Mouse (Mus musculus): ENCODE data around the gene Ppid. TPM values are rescaled to one million over a fixed set of nuclear protein-coding genes. Genes with fewer than 3 reads are reported as not detected.

Gene Ppid
- polyA plus RNA-seq, 1 experiment = 0.86 TPM

DNA sequence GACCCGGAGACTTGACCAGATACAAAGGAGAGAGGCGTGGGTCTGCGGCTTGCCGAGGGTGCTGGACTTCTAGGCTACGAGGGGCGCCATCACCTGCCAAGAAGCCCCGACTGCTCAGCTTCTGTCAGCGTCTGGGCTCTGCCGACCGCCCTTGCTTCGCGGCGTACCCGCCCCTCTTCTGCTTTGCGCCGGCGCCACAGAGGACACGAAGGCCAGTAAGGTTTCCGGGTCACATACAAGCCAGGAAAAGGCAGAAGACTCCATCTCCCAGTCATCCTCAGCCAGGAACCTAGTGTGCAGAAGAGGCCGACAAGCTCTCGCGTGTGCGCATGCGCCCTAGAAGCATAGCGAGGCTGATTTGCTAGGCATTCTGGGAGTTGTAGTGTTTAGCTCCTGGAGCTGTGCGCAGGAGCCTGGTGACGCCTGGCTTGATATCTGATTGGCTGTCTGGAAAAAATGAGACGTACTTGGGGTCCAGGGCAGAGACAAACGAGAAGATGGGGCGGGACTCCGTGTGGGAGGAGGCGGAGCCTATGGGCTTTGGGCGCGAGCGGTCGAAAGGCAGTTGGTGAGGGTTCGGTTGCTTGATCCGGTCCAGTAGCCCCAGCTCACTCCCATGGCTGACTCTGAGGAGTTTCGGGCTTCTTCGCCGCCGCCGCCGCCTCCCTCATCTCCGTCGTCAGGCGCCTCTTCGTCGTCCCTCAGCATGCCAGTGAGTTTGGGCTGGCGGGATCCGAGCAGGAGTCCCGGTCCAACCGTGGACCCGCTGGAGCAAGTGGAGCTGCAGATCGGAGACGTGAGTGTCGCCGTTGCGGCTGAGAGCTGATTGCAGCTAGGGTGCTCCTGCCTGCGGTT is 37.6 kb downstream of the Ppid start, which contains the start of gene 4930579G24Rik:
Gene 4930579G24Rik, plus strand, starts transcription at position 519 of the 855 bp plus-strand sequence.
- Histone ChIP-seq H3K4me1 (ENCODE audit: control insufficient read depth, insufficient read depth, insufficient read length, low read length) (peaks cover 3% of the 10 kb centered on the region), H3K27me3 (ENCODE audit: control insufficient read depth, insufficient read depth, low read length) (no peaks in the 10 kb centered on the region), H3K36me3 (ENCODE audit: control insufficient read depth, insufficient read depth, low read length) (0 out of 2 replicates have a peak, but pooled peaks cover 1% of the 10 kb centered on the region), H3K27ac (ENCODE audit: insufficient read depth, low read depth, low read length) (peak within 1 kb of the TSS; percentile 80), H3K4me3 (ENCODE audit: low read depth, low read length) (peak within 1 kb of the TSS; percentile 76)
- TF ChIP-seq POLR2A (IDR thresholded peaks at IDR 0.05; ENCODE audit: low read depth, low read length) (peak; percentile 79), CTCF (IDR thresholded peaks at IDR 0.05; ENCODE audit: extremely low read depth, insufficient read length, insufficient replicate concordance, low read depth, low read length) (no peak)
- WGBS = under 1% methylated on average over 60 of the region's 60 CpGs

DNA sequence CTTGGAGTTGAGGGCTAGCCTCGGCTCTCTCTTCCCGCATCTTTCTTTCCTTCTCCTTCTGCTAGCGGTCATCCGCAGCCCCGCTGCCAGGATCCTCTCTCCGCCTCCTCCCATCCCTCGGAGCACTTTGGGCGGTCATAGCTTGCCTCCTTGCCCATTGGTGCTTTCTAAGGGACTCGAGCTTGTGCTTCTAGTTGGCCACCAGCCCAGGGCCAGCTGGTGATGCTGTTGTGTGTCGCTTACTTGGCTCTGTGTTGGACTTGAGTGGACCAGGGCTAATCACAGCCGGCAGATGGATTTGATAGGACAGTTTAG is 38.2 kb downstream of the Ppid start, which contains the start of gene Etfdh:
Gene Etfdh, minus strand, starts transcription at position 85 of the 315 bp plus-strand sequence.
- WGBS = 0% methylated on average over 11 of the region's 11 CpGs
- peak within 1 kb of the TSS; percentile 76 for H3K4me3 ChIP-seq (ENCODE audit: low read depth, low read length)
- no peaks in the 10 kb centered on the region for H3K27me3 ChIP-seq (ENCODE audit: control insufficient read depth, insufficient read depth, low read length)
- TF ChIP-seq CTCF (IDR thresholded peaks at IDR 0.05; ENCODE audit: extremely low read depth, insufficient read length, insufficient replicate concordance, low read depth, low read length) = no peak
- TF ChIP-seq POLR2A (IDR thresholded peaks at IDR 0.05; ENCODE audit: low read depth, low read length) = no peak
- H3K36me3 ChIP-seq (ENCODE audit: control insufficient read depth, insufficient read depth, low read length) = no peaks in the 10 kb centered on the region
- H3K27ac ChIP-seq (ENCODE audit: insufficient read depth, low read depth, low read length) = peak within 1 kb of the TSS; percentile 80
- H3K4me1 ChIP-seq (ENCODE audit: control insufficient read depth, insufficient read depth, insufficient read length, low read length) = peaks cover 3% of the 10 kb centered on the region

DNA sequence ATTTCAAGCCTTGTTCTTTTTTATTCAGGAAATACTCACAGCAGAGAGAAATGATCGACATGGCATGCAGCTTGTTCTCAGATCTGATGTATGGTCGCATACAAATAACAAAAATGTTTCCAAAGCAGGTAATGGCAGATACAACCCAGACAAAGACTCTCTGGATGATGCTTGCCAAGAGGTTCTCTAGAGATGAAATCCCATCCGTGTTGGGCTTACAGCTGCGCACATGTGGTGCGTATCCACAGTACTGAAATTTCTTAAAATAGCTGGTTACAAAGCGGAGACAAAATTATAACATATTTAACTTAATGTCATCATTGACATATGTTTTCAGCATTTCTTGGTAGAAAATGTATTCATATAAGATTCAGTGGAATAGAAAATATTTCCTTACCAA is 61.0 kb downstream of the Ppid start:
- WGBS = 85% methylated on average over 6 of the region's 6 CpGs
- no peaks in the 10 kb centered on the region for H3K4me1 ChIP-seq (ENCODE audit: control insufficient read depth, insufficient read depth, insufficient read length, low read length)
- H3K27ac ChIP-seq (ENCODE audit: insufficient read depth, low read depth, low read length) = no peak overlapping the region
- H3K27me3 ChIP-seq (ENCODE audit: control insufficient read depth, insufficient read depth, low read length) = no peaks in the 10 kb centered on the region
- no peak overlapping the region for H3K4me3 ChIP-seq (ENCODE audit: low read depth, low read length)
- H3K36me3 ChIP-seq (ENCODE audit: control insufficient read depth, insufficient read depth, low read length) = no peaks in the 10 kb centered on the region
- TF ChIP-seq CTCF (IDR thresholded peaks at IDR 0.05; ENCODE audit: extremely low read depth, insufficient read length, insufficient replicate concordance, low read depth, low read length) (no peak), POLR2A (IDR thresholded peaks at IDR 0.05; ENCODE audit: low read depth, low read length) (no peak)

Other genes with a start within 250 kb of the Ppid start
- 1.2 and 1.6 TPM in 2 replicates for gene Fnip2, start 23.5 kb upstream of the Ppid start, polyA plus RNA-seq (2012; rRNA removed)
- 0.50 and 0.57 TPM in 2 replicates for gene 4930579G24Rik, start 37.7 kb downstream of the Ppid start, polyA plus RNA-seq (2012; rRNA removed)
- 12.9 and 75.5 TPM in 2 replicates for gene Etfdh, start 38.2 kb downstream of the Ppid start, polyA plus RNA-seq (2012; rRNA removed)
- gene Rxfp1, start 146.5 kb downstream of the Ppid start, polyA plus RNA-seq (2012; rRNA removed) = not detected in 2 replicates

Measured in small intestine, adult 2 months (tissue).